Mouse (Mus musculus) E14TG2a.4 (cell line): ENCODE measurements around the gene Tmem104.

Experiments used
- H3K27me3 ChIP-seq: 2 replicates; pipeline ENCODE4 v1.6.1; 2014; ENCODE audit warnings: low read length, control low read depth; ENCODE audit not compliant: insufficient read depth
- H3K36me3 ChIP-seq: 2 replicates; pipeline ENCODE4 v1.6.1; 2014; ENCODE audit warnings: low read length, control low read depth; ENCODE audit not compliant: insufficient read depth
- H3K4me1 ChIP-seq: replicated peaks from 2 replicates; pipeline ENCODE4 v1.6.1; 2014; ENCODE audit warnings: low read depth, low read length, control low read depth
- H3K4me3 ChIP-seq: replicated peaks from 2 replicates; pipeline ENCODE4 v1.5.1; 2014; ENCODE audit warnings: mild to moderate bottlenecking, low read length
- H3K9me3 ChIP-seq: 2 replicates; pipeline ENCODE4 v1.6.1; 2014; ENCODE audit warnings: low read length, control low read depth
- CTCF ChIP-seq: conservative IDR thresholded peaks from 2 replicates; pipeline ENCODE4 v1.5.1; 2014; ENCODE audit warnings: low read length
- NANOG ChIP-seq: IDR thresholded peaks from 2 replicates; pipeline ENCODE4 v1.6.1; 2014; ENCODE audit warnings: borderline replicate concordance, low read length, mixed read lengths
- POU5F1 ChIP-seq: IDR thresholded peaks from 2 replicates; pipeline ENCODE4 v1.6.1; 2014; ENCODE audit warnings: low read length, borderline replicate concordance

Gene Tmem104

DNA sequence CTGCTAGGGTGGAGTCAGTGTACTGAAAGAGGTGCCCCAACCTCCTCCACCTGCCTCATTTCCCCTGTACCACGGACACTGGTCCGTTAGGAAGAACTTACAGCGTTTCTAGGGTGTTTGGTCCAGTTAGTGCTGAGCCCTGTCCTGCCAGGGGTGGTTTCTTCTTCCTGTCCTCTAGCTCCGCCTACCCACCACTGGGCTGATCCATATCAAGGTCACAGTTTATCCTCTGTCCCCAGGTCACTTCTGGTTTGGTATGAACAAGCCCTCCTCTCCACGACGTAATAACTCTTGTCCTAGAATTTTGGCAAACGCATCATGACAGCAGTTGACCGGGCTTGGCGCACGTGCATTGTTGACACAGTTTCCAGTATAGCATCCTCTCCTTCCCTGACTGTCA lies 32.4 kb downstream of the Tmem104 start:
- Histone ChIP-seq H3K4me3 (no peak overlapping the region), H3K9me3 (peaks cover 19% of the 10 kb centered on the region), H3K4me1 (peaks cover 35% of the 10 kb centered on the region), H3K36me3 (peaks cover 6% of the 10 kb centered on the region), H3K27me3 (no peaks in the 10 kb centered on the region)
- no peak for TF ChIP-seq CTCF
- no peak for TF ChIP-seq POU5F1
- TF ChIP-seq NANOG = no peak

DNA sequence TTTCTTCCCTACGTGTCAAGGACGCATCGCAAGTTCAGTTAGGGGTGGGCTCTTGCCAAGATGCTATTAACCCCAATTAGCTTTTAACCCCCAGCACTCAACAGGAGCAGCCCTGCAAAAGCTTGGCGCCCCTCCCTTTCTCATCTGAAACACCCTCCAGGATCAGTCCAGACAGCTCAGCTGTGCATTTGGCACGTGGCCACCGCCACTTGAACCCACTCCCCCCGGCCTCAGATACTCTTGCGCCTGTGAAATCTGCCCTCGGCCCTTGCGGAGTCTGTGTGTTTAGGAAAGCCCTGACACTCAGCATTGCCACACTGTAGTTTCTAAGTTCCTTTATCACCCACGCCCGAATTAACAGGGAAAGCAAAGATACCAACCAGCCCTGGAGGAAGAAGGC lies 34.8 kb downstream of the Tmem104 start:
- H3K9me3 ChIP-seq = peaks cover 19% of the 10 kb centered on the region
- no peaks in the 10 kb centered on the region for H3K27me3 ChIP-seq
- TF ChIP-seq POU5F1 (no peak), CTCF (no peak), NANOG (no peak)
- H3K4me1 ChIP-seq = peaks cover 47% of the 10 kb centered on the region
- H3K36me3 ChIP-seq = peaks cover 6% of the 10 kb centered on the region
- no peak overlapping the region for H3K4me3 ChIP-seq

DNA sequence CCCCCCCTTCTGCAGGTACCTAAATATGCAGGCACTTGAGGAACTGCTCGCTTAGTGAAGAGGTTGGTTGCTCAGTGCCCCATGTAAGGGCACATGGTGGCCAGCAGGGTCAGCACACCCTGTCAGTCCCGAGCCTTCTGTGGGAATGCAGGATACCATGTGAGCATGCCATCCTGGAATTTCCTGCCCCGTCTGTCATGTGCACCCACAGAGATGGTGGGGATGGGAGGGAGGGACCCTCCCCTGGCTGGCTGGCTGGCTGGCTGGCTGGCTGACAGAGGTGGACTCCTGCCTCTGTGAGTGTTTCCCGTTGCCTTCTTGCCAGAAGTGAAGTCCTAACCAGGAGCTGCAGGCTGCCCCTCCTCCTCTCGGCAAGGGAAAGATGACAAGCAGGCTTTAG lies 35.3 kb downstream of the Tmem104 start:
- TF ChIP-seq CTCF (no peak), NANOG (no peak), POU5F1 (no peak)
- H3K4me3 ChIP-seq = no peak overlapping the region
- peaks cover 6% of the 10 kb centered on the region for H3K36me3 ChIP-seq
- H3K27me3 ChIP-seq = no peaks in the 10 kb centered on the region
- peaks cover 46% of the 10 kb centered on the region for H3K4me1 ChIP-seq
- peaks cover 19% of the 10 kb centered on the region for H3K9me3 ChIP-seq

DNA sequence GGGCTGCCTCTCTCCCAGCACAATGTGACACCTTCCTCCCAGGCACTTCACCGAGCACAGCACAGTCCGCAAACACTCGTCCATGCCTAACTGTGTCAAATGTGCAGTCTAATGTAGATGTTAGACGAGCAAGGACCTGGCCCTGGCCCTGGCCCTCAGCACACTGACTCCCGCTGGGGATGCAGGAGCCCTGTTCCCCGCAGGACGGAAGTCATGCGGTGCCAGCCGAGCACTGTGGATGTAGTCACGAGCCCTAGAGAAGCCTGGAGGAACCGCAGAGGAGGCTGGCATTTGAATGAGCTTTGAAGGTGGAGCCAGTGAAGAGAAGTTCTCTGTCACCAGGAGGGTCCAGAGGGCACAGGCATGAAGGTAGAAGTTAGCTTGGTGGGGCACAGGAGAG lies 36.2 kb downstream of the Tmem104 start:
- peaks cover 19% of the 10 kb centered on the region for H3K9me3 ChIP-seq
- TF ChIP-seq NANOG (no peak), POU5F1 (no peak), CTCF (no peak)
- peaks cover 6% of the 10 kb centered on the region for H3K36me3 ChIP-seq
- peaks cover 46% of the 10 kb centered on the region for H3K4me1 ChIP-seq
- no peak overlapping the region for H3K4me3 ChIP-seq
- H3K27me3 ChIP-seq = no peaks in the 10 kb centered on the region

DNA sequence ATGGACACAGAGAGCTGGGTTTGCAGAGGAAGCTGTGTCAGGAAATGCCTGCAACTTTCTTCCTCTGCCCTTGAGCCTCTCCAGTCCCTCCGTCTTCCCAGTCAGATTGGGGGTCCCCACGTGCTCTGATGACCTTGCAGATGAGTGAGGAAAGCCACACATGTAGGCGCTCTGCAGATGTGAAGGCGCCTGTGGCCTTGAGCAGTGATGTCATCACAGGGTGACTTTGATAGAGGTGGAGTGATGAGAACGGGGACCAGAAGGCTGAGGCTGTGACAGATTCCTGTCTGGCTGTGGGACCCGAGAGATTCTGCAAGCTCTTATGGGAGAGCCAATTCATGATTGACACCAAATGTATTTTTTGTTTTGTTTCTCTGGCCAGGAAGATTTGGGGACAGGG lies 36.6 kb downstream of the Tmem104 start:
- Histone ChIP-seq H3K36me3 (peaks cover 6% of the 10 kb centered on the region), H3K9me3 (peaks cover 16% of the 10 kb centered on the region), H3K4me3 (no peak overlapping the region), H3K27me3 (no peaks in the 10 kb centered on the region), H3K4me1 (peaks cover 46% of the 10 kb centered on the region)
- TF ChIP-seq POU5F1 = no peak
- no peak for TF ChIP-seq NANOG
- TF ChIP-seq CTCF = no peak

DNA sequence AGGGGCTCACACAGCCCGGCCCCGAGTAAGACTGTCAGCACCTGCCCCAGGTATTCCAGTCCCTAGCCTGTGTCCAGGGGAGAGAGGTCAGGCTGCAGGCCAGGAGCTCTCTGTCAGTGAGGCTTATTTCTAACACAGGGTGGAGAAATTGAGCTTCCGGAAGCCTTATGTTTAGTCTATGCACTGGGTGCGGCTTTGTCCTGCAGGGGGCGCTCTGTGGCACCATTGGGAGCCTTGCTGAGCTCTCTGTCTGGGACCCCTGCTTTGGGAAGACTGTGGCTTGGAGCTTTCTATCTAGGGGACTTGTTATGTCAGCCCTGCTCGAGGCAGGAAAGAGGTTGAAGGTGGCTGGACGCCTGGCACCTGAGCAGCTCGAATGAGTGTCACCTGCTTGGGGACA lies 37.6 kb downstream of the Tmem104 start:
- Histone ChIP-seq H3K4me3 (no peak overlapping the region), H3K36me3 (peaks cover 6% of the 10 kb centered on the region; the same call in 1 of the 2 replicates), H3K4me1 (peaks cover 48% of the 10 kb centered on the region), H3K27me3 (no peaks in the 10 kb centered on the region), H3K9me3 (peaks cover 8% of the 10 kb centered on the region)
- TF ChIP-seq NANOG (no peak), POU5F1 (no peak), CTCF (peak; percentile 41)

DNA sequence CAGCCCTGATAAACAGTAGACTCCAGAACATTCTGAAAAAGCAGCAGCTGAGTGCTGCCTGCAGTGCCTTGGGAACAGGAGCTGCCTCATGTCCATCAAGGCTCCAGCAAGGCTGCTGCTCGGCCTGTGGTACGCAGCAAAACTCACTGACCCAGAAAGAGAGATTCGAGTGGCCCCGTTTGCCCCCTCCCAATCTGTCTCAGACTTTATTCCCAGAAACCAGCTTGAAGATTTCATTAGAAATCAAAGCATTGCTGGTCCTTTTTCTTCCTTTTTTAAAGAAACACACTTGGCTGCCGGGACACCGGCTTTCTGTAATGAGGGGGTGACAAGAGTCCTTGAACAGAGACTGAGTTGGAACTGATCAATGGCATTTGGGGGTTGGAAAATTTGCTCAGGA lies 38.0 kb downstream of the Tmem104 start:
- TF ChIP-seq POU5F1 = no peak
- TF ChIP-seq CTCF = no peak
- no peak for TF ChIP-seq NANOG

GRCm38 (mm10) chr11:115226811-115227491 lies 39.7 kb downstream of the Tmem104 start:
- Histone ChIP-seq H3K4me1 (peaks cover 65% of the 10 kb centered on the region), H3K27me3 (no peaks in the 10 kb centered on the region), H3K36me3 (no peaks in the 10 kb centered on the region), H3K9me3 (no peaks in the 10 kb centered on the region), H3K4me3 (0 out of 2 replicates have a peak overlapping the region, but pooled peaks have one; percentile 4)
- TF ChIP-seq NANOG = no peak
- no peak for TF ChIP-seq CTCF
- no peak for TF ChIP-seq POU5F1

More for the DNA sequence above, 38.0 kb downstream of the Tmem104 start:
- Histone ChIP-seq H3K9me3 (peaks cover 4% of the 10 kb centered on the region; the same call in 1 of the 2 replicates), H3K27me3 (no peaks in the 10 kb centered on the region), H3K4me1 (peaks cover 52% of the 10 kb centered on the region), H3K36me3 (peaks cover 6% of the 10 kb centered on the region; the same call in 1 of the 2 replicates), H3K4me3 (no peak overlapping the region)

DNA sequence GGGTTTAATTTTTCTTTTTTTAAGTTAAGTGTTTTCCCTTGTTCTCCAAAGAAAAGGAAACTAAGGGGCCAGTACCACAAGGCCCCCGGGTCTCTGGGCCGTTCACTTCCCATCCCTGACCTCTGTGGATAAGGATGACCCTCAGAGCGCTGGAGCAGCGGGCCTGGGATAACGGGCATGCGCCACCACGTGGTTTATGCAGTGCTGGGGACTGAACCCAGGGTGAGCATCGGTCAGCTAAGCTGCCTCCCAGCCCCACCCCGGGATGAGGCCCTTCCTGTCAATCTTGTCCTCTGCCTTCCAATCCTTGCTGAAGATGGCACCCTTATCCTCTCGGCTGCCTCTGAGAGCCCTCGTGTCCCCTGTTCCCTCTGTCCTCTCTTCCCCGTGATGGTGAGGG lies 40.4 kb downstream of the Tmem104 start:
- TF ChIP-seq CTCF (no peak), POU5F1 (no peak), NANOG (no peak)

More for the DNA sequence above, 40.4 kb downstream of the Tmem104 start:
- no peaks in the 10 kb centered on the region for H3K9me3 ChIP-seq
- H3K27me3 ChIP-seq = no peaks in the 10 kb centered on the region
- no peak overlapping the region for H3K4me3 ChIP-seq
- H3K36me3 ChIP-seq = peaks cover 2% of the 10 kb centered on the region; the same call in 1 of the 2 replicates
- H3K4me1 ChIP-seq = peaks cover 66% of the 10 kb centered on the region
